Mouse (Mus musculus): ENCODE data around the gene Lmf1.

The Lmf1 gene

DNA sequence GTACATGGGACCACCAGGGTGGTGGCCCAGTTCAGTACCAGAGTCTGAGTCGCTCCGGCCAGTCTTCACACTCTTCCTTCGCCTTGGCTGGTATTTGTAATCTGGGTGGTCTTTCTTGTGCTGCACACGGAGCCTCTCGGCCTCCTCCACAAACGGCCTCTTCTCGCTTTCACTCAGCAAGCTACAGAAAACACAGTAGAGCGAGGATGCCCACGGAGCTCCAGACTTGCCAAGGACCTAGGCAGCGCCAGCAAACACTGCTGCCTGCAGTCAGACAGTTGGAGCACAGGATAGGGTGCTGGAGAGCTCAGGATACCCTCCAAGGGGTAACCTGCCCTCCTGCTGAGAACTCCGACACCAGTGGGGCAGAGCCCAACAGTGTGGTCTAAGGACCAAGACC, 10.0 kb upstream of the Lmf1 start:
- DNase-seq = no peak

DNA sequence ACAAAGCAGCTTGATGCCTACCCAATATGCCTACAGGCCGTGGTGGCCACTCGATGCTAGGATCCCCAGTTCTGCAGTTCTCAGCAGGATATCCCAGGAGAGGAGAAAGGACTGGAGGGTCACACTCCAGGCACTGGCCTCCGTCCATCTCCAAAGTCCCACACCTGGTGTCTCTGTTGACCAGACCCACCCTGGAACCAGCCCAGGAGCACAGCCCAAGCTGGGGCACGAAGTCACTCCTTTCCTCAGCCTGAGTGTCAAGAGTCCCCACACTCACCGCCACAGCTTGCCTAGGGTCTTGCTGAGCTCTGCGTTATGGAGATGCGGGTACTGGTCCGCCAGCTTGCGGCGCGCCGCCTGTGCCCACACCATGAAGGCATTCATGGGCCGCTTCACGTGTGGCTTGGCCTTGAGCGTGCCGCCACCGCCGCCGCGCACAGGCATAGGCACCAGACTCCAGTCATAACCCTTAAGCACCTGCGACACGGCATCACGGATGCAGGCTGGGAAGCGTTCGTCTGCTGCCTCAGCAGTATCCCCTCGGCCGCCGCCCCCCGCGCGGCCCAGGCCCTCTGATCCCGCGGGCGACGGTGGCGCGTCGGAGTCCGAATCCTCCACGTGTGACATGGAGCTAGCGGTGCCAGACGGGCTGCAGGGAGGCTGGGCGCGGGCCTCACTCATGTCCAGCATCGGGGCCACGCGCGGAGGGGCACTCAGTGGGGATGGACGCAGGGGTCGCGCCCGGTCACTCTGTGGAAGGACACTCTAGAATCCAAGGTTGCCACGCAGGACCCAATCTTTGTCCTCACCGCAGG, 8.8 kb upstream of the Lmf1 start:
- DNase-seq = no peak

DNA sequence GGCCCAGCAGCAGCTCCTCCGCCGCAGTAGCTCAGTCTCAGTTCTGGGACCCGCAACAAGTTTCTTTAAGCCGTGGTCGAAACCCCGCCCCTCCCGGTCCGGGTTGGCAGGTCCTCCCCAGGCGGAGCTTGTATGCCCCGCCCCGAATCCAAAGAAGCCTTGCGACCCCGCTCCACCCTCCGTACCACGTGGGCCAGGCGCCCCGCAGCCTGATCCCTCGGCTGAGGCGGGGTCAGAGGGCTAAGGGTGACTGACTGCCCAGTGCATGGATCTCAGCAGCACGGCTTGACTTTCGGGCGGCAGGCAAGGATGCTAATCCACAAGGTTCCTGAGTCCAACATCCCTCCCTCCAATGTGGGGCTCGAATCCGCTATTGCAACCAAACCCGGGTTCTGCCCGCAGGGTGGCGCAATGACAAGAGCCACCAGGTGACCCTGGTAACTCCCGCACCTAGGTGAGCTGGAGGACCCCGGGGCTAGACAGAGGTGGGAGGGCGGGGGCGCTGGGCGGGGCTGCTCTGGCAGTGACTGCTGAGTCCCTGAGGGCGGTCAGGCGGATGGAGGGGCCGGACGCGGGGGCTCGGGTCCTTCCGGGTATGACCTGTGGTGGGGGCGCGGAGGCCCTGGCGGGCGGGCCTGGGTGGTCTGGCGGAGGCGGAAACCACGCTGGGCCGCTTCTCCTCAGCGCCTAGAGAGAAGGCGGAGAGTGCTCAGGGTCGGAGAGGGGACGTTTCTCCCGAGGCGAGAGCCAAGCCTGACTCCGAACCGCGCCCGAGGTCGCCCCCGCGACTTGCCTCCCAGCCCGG, 8.0 kb upstream of the Lmf1 start, which contains the start of gene Sox8:
Gene Sox8, minus strand, starts transcription at position 39 of the 805 bp plus-strand sequence.
- DNase-seq = peak; percentile 76

DNA sequence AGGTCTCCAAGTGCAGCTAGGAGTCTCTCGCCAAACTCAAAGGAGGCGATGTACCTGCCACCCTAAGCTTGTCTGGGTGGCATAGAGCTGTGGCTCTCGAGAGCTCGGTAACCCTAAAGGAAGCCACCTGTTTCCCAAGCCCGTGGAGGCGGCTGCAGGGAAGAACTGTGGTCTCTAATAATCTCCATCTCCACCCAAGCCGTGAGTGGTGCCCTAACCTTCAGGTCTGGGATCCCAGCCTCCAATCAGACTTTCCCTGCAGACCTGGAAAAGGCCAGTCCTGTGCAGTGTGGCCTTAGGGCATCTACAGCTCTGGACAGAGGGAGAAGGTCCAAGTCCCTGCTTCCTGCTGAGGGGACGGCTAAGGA, 7.4 kb upstream of the Lmf1 start:
- DNase-seq = no peak

DNA sequence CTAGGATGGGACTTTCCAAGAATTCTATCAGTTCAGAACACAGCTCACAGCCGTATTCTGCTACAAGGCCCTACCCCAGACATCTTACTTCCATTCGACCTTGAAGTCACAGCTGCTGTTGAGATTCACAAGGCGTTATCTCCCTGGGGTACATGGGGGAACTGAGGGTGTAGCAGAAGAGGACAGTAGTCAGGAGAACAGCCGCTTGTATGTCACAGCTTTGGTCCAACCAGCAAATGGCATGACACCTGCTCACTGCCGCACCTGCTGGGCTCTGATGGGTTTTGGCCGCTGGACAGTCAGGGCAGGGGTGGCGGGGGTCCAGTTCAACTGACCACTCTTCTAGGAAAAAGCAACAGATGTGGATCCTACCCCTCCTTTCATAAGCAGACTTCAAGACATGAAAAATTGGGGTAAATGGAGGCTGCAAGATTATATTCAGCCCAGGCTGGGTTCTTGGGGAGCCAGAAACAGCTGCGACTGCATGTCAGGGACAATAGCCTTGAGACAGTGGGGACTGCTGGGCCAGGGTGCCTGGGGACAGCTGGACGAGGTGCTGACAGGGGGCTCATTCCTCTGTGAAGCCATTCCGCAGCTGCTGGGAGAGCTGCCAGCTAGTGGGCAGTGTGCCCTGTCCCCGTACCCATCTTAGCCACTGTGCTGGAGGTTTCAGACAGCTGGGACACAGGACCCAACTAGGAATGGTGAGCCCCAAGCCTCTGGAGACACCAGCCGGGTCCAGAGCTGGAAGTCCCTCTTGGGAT, 3.5 kb upstream of the Lmf1 start:
- no peak for DNase-seq

DNA sequence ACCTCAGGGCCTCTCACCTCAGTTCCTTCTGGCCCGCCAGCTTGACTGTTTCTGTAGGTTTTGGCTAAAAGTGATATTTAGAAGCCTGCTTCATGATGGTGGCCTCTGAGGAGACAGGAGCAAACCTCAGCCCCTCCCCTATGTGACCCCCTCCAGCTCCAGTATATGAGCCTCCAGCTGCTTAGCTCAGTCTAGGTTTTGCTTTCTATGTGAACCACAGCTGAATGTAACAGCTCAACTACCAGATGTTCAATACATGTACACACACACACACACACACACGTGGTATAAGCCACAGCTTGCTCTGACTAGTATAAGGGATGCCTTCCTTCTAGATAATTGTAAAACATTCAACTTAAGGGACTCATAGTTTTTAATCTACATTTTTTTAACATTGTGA, 2.9 kb upstream of the Lmf1 start:
- DNase-seq = no peak

DNA sequence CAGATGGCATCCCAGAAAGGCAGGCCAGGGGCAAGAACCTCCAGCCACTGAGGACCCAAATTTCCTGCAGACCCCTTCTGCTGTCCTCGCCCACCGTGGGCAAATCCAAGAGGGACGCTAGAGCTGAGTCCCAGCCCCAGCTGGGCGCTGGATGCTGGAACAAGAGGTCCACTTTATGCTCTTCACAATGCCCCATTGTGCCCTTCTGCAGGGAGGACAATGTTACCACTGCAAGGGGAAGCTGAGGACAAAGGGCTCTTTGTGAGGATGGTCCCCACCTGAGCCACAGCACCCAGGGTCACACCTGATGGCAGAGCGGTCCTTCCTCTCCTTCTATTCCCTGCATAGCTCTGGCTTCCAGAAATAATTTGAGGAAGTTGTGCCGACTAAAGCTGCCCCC, 1.6 kb upstream of the Lmf1 start:
- DNase-seq = no peak

DNA sequence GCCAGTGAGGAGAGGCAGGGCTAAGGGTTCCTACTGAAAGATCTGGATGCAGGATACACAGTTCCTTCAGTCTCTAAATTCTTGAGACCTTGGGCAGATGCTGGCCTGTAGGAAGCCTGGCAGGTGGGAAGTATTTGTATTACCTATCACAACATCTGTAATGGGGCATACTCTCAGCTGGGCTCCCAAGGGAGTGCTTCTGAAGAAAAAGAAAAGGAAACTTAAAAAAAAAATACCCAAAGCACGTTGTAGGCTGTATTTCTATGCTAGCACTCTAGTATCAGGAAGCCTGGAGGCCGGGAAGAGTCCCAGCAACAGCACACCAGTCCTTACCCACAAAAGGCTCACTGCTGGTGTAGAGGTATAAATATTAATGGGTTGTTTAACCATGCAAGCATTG, 1.2 kb upstream of the Lmf1 start:
- DNase-seq = no peak

DNA sequence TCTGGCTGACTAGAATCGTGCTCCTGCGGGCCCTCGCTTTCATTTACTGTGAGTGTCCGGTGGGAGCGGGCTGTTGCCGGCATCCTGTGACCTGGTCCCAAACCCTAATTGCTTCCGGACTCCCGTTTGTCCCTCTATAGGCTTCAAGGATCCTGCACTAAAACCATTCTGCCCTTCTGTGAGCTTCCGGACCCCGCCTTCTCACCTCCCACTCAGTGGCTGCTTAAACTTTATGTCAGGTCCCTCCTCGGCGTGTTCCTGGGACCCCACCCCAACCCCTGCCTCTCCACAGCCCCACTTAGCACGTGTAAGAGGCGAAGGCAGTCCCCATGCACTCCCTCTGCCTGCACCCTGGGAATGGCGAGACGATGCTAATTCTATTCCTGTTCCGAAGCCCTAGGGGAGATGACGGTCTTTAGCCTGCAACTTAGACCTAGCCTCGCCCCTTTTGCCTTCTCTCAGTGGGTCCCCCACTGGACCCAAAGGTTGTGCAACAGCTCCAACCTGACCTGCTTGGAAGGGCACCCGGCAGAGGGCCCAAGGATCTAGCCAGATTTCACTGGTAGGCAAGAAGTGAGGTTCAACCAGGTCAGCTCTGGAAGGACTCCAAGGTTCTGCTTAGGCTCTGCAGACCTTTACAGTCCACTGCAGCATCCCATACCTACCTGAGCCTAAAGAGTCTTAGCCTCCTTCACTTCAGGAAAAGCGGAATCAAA, 605 bp downstream of the Lmf1 start:
- no peak for DNase-seq

DNA sequence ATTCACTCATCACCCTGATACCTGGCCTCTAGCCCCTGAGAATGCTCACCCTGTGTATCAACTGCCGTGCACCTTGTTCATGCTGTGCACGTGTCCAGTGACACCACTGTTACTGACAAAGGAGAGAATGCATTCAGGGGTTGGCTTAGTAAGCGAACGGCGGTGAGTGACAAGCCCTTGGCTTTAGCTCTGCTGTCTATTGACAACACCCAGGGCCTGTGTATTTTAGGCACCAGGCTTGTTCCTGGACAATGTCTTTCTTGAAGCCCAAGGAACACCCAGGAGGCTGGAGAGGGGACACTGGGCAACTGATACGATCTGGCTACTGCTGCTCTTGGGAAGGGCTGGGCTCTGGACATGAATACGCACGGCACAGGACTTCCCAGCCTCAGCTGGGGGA, 3.2 kb downstream of the Lmf1 start:
- no peak for DNase-seq

DNA sequence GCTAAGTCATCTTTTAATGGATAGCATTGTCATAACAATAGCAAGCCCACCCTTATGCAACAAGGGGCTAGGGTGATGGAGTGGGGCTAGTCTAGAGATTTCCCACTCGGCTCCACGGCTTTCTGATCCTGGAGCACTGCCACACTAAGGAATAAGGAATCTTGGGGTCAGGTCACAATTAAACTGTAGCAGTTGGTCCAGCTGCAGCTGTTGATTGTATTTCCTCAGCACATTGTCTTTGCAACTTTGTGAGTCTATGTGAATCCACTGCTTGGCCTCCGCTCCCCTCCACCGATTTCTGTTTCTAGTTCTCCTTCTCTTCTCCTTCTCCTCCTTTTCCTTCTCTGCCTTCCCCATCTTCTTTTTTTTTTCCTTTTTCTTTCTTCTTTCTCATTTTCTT, 4.2 kb downstream of the Lmf1 start:
- DNase-seq = no peak

DNA sequence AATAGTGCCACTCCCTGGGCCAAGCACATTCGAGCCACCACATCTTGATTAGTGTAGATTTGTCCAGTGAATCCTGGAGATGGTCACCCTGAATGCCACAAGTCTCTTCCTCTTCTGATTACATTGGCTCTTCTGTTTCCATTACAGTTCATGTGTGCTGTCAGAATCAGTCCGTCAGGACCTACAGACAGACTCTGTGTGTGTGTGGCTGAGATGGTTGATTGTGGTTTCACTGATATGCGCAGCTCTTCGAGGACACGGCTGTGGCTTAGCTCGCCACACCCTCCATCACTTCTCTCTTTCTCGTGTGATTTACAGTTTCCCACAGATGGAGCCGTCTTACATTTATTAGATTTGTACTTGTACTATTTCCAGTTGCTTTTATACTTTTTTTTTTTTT, 5.0 kb downstream of the Lmf1 start:
- DNase-seq = no peak

DNA sequence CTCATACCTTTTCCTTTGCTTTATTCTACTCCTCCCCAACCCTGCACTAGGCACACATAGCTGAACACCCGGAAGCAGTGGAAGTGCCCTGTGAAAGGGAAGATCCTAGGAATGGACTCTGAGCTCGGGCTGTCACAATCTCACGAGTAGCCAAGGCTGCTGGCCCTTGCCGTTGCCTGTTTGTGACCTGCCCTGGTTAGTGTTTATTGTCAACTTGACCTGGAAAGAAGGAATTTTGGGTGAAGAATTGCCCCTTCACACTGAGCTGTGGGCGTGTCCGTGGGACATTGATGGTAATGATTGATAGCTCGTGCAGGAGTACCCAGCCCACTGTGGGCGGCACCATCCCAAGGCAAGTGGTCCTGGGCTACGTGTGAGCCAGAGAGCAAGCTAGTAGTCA, 5.8 kb downstream of the Lmf1 start:
- no peak for DNase-seq

DNA sequence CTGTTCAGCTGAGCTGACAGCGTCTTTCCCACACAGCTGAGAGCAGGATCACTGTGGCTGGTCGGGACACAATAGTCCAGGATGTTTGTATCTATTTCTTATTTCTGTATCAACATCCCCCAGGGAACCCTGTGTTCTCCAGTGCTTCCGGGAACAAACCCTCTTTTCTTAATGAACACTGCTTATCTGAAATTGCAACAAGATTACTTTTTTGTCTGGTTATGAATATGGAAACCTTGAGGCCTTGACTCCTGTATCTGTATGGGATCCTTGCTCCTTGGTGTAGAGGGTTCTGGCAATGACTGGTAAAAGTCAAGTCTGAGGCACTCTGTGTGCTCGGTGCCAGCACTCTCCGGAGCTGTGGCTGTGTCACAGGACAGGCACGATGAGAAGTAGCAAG, 11.2 kb downstream of the Lmf1 start:
- no peak for DNase-seq

DNA sequence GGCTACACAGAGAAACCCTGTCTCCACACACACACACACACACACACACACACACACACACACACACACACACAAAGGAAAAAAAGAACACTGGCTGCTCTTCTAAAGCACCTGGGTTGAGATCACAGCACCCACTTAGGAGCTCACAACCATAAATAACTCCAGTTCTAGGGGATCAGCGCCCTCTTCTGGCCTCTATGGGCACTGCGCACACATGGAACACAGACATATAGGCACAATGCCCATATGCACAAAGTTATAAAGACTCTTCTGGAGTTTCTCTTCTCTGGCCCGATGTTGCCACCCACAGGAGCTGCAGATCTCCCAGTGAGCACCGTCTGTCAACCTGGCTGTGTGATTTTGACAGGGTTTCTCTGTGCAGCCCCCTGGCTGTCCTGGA, 12.1 kb downstream of the Lmf1 start:
- DNase-seq = no peak

DNA sequence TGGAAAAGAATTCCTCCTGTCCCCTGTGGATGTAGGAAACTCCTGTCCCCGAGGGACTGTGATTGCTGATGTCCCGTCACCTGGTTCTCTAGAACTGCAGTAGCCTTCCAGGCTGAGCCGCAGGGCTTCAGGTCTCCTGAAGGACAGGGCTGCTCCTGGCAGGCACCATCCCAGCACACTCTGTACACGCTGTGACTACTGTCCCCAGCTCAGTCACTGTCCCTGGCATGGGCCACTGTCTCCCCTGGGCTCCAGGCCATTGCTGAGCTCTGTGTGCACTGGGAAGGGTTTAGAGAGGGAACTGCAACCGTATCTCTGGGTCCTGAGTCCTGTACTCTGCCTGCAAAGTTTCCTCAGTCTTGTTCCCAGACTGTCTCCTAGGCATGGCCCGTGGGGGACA, 13.5 kb downstream of the Lmf1 start:
- no peak for DNase-seq

DNA sequence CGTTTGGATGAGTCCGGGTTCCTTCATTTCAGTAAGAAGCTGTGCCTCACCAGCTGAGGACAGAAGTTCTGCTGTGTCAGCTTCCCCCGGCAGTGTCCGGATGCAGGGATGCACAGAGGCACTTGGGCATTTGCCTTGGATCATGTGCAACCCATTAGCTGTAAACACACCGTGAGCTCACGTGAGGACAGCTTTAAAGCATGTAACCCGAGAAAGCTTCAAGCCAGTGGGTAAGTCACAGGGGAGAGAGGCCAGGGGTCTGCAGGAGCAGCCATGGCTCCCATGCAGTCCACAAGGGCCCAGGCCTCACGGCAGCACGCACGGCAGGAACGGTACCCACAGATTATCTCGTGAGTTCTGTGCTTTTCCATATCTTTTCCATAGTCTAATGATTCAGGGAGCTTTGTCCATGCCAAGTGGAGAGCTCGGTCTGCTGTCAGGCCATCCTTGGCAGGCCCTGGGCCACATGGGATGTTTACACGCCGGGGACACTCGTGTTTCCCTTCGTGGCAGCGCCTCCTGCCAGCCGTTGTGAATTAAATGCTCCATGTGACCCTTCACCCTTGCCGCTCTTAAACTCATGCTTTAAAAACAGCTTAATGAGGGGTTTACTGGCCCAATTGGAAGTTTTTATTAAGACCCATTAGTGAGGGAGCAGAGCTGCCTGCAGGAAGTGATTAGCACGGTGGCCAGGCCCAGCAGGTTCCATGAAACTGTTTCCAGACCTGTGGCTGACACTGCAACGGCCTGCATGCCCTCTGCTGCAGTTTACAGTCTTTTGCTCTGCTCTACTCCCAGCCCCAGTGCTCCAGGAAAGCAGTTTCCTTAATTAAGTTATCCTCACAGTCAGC, 14.8 kb downstream of the Lmf1 start:
- no peak for DNase-seq

DNA sequence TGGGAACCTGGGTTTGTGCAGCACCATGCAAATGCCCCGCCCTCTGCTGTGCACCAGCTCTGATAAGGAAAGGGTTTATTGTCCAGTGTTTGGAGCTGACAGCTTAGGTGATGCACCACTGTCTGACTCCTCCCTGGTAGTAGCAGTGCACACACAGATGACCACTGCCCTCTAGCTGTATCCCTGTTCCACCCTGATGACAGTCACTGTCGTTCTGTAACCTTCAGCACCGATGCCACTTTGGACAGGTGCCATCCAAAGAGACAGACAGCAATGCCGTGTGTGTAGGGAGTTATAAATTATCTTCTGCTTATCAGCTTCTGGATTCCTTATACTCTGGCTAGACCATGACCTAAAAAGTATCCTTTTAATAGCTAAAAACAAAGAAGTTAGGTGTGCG, 16.6 kb downstream of the Lmf1 start:
- no peak for DNase-seq

DNA sequence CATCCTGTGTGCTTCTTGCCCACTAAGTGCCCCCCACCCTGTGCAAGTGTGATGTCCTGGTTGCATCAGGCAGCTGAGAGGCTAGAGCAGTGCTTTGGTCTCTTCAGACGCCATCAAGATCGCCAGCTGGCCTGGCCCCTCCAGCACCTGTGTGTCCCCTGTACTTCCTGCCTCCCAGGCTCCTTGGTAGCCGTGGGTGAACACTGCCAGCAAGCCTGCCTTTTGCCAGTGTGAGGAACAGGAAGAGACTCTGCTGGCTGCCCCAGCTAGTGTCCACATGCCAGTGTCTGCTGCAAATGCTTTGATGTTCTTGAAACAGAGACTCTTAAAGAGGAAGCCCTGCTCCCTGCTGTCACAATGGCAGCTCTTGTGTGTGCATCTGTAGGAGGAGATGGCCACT, 18.7 kb downstream of the Lmf1 start:
- DNase-seq = no peak

DNA sequence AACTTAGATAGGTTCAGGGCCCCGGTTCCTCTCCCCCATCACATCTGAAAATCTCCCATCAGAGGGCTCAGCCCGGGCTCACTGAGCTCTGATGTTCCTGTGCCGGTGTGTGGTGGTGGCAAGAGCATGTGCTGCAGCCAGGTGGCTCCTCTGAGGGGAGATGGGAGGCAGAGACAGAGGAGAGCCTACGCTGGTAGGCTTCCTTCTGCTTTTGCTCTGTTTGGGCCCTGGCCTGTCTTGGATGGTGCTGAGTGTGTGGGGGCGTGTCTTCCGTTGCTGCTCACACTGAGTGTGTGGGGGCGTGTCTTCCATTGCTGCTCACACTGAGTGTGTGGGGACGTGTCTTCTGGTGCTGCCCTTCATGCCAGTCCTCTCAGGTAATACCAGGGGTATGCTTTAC, 23.5 kb downstream of the Lmf1 start:
- no peak for DNase-seq

DNA sequence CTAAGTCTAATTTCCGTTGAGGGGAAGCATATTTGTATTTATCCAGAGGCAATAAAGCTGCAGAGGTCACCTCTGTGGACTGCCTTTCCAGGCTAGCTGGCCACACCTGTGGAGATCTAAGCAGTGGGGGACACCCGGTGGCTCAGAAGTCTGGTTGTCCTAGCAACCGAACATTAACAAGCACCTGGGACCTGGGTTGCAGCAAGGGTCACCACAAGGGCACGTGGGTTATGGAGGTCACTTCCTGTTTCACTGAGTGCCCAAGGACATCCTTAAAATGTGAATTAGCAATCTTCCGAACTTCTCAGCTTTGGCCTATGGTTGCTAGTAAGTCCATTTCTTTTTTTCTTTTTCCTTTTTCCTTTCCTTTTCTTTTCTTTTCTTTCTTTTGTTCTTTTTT, 25.3 kb downstream of the Lmf1 start:
- DNase-seq = no peak

DNA sequence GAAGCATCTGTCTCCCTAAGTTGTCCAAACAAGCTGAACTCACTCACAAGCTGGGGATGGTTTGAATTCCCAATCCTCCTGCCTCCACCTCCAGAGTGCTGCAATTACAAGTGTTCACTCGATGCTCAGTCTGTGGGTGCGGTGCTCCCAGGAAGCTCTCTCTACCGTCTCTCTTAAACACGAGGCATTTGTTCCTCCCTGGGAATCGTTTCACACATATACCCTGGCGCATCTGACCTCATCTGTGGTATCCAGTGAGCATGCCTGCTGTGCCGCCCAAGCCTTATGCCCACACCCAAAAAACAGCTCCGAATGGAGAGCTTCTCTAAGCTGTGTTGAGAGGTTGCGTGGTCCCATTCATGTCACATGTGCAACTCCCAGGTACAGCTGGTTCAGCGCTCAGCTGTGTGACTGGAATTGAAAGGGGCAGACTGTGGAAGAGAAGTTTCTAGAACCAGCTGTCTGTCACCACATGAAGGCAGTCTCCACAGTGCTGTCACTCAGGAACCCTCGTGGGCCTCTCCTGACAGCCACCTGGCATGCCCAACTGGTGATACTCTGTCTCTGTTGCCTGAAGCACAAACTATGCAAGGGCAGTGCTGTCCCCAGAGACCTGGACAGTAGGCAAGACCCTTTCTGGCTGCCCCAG, 29.4 kb downstream of the Lmf1 start:
- DNase-seq = no peak
